In the genomic region with DNA sequence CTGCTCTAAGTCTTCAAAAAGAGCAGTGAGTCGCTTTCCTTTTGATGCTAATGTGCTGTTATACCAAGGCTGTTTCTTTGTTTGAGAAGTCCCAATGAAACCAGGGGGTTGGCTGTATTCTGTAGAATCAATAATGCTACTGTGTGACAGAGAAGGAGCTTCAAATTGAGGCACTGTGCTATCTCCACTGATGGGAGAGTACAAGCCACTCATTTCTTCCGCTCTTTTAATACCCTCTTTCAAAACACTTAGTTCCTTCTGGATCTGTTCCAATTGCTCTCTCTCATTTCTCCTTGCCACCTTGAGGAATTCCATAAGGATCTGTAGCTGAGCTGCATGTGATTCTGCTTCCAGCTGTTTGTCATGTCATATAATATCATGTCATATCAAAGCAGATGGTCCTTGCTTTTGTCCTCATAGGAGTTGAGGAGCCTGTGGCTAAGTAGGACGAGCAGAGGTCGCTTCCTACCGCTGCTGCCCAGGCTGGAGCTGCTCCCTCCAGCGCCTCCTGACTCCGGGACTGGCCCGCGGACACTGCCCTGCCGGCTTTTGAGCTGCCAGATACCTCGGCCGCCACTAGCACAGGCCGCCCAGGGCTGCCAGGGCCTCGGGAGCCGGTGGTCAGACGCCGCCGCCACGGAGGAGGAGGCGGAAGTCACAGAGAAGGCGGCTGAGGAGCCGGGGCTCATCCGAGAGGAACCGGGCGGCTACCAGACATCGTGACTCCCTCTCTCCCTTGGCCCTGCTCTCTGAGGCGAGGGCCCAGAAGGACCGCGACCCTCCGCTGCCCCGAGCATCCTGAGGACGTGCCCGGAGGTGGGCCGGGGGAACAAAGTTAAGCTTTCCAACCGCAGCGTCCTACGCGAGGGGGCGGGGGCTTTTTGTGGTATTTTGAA, we compare ENCODE assay signal across 8 mouse cellular contexts. TPM values are rescaled to one million over a fixed set of nuclear protein-coding genes. Genes with fewer than 3 reads are reported as not detected.
DNase-seq lines count a peak whose midpoint lies in the region; ATAC-seq and TF ChIP-seq lines count a peak whose summit lies in the region.

No protein-coding gene starts in this region.

- 8% methylated on average over 39 of the region's 39 CpGs for WGBS in limb, embryonic 12.5 days
- WGBS in neural tube, embryonic 11.5 days, result 9% methylated on average over 37 of the region's 39 CpGs

- intact Hi-C loops in left cerebral cortex, postnatal 4 days (cut with DNase I), result no loop called here
- intact Hi-C loops in left cerebral cortex, postnatal 25 days (cut with DNase I), result no loop called here
- intact Hi-C loops in heart, postnatal 10 days (cut with DNase I), result no loop called here

- peak overlapping the region; percentile 76 for H3K4me2 ChIP-seq in limb, embryonic 12.5 days
- peak overlapping the region; percentile 76 for H3K4me2 ChIP-seq in neural tube, embryonic 11.5 days (ENCODE audit: low read depth)

- no peak for TF ChIP-seq POLR2A in cortical plate, adult 2 months (IDR thresholded peaks at IDR 0.05; ENCODE audit: extremely low read depth, insufficient read depth, low read length)

- no peak overlapping the region for H3K27ac ChIP-seq in cortical plate, adult 2 months (ENCODE audit: insufficient read depth, low read length)
- H3K27ac ChIP-seq in limb, embryonic 12.5 days, result no peak overlapping the region
- no peak overlapping the region for H3K27ac ChIP-seq in neural tube, embryonic 11.5 days (ENCODE audit: low read depth, low read length)

- no peaks in the 10 kb centered on the region for H3K36me3 ChIP-seq in limb, embryonic 12.5 days
- no peaks in the 10 kb centered on the region for H3K36me3 ChIP-seq in neural tube, embryonic 11.5 days (ENCODE audit: control insufficient read depth, insufficient read depth, low read length)

- no peaks in the 10 kb centered on the region for H3K4me1 ChIP-seq in cortical plate, adult 2 months (ENCODE audit: control insufficient read depth, insufficient read depth, low read length)
- 0 out of 2 replicates have a peak, but pooled peaks cover 5% of the 10 kb centered on the region for H3K4me1 ChIP-seq in limb, embryonic 12.5 days (replicated peaks)
- no peaks in the 10 kb centered on the region for H3K4me1 ChIP-seq in neural tube, embryonic 11.5 days (ENCODE audit: control insufficient read depth, insufficient read depth, low read length)

- TF ChIP-seq CTCF in cortical plate, adult 2 months (IDR thresholded peaks at IDR 0.05; ENCODE audit: extremely low read depth, insufficient read depth, low read length), result no peak

- ATAC-seq in limb, embryonic 12.5 days (ENCODE audit: insufficient number of reproducible peaks, insufficient read depth, low FRiP score, low TSS enrichment, low read depth), result no peak
- peak; percentile 58; the same call in 1 of the 2 replicates for ATAC-seq in neural tube, embryonic 11.5 days (ENCODE audit: insufficient read depth, low FRiP score, low TSS enrichment)

- H3K9me3 ChIP-seq in limb, embryonic 12.5 days, result no peaks in the 10 kb centered on the region
- H3K9me3 ChIP-seq in neural tube, embryonic 11.5 days (ENCODE audit: control insufficient read depth, low read length), result no peaks in the 10 kb centered on the region

- 0 out of 2 replicates have a peak overlapping the region, but pooled peaks have one; percentile 26 for H3K4me3 ChIP-seq in cortical plate, adult 2 months (ENCODE audit: insufficient read depth, low read length)
- peak overlapping the region; percentile 43 for H3K4me3 ChIP-seq in limb, embryonic 12.5 days (replicated peaks)
- peak overlapping the region; percentile 34 for H3K4me3 ChIP-seq in neural tube, embryonic 11.5 days (ENCODE audit: low read depth, low read length)

- H3K9ac ChIP-seq in limb, embryonic 12.5 days (replicated peaks), result peak overlapping the region; percentile 64
- H3K9ac ChIP-seq in neural tube, embryonic 11.5 days (ENCODE audit: low read length), result peak overlapping the region; percentile 68

- peaks cover 26% of the 10 kb centered on the region for H3K27me3 ChIP-seq in limb, embryonic 12.5 days
- H3K27me3 ChIP-seq in neural tube, embryonic 11.5 days (ENCODE audit: control insufficient read depth, insufficient read depth, low read length), result no peaks in the 10 kb centered on the region

- peak; percentile 18 for DNase-seq in left cerebral cortex, postnatal 4 days
- no peak for DNase-seq in left cerebral cortex, postnatal 25 days (ENCODE audit: low spot score in 2 of 2)
- DNase-seq in heart, postnatal 10 days, result peak; percentile 8 to 10
- peak; percentile 25 for DNase-seq in neural tube, embryonic 11.5 days (ENCODE audit: low spot score)
- no peak for DNase-seq in layer of hippocampus, adult 18-20 months (ENCODE audit: low spot score in 2 of 2)
- DNase-seq in layer of hippocampus, postnatal 14 days (ENCODE audit: low spot score in 2 of 2), result no peak

RNA-seq across cellular contexts. Expression of gene Ybx3, which starts 45.1 kb away (rescaled TPM):
- 100 to 1,000 TPM; 153 to 174 TPM for total RNA-seq in left cerebral cortex, postnatal 4 days (2021)
- 10 to 100 TPM; 45.7 to 48.8 TPM for total RNA-seq in left cerebral cortex, postnatal 25 days (2021)
- 75.0 and 77.9 TPM in 2 replicates for polyA plus RNA-seq in cortical plate, adult 2 months (2012; rRNA removed)
- total RNA-seq in heart, postnatal 10 days (2021), result 100 to 1,000 TPM; 235 to 248 TPM
- polyA plus RNA-seq in limb, embryonic 12.5 days (2016; fragmentation: Nextera tagmentation; extraction: Ambion mirVana), result 32.8 and 38.5 TPM in 2 replicates
- 57.0 and 62.7 TPM in 2 replicates for polyA plus RNA-seq in neural tube, embryonic 11.5 days (2014; fragmentation: Nextera tagmentation; extraction: Ambion mirVana)
- total RNA-seq in layer of hippocampus, adult 18-20 months (2021), result 10 to 100 TPM; 41.8 to 44.5 TPM
- total RNA-seq in layer of hippocampus, postnatal 14 days (2021), result 10 to 100 TPM; 70.0 to 72.3 TPM

RNA-seq across cellular contexts. Expression of gene 5430401F13Rik, which starts 52.8 kb away (rescaled TPM):
- total RNA-seq in left cerebral cortex, postnatal 4 days (2021), result not detected
- not detected for total RNA-seq in left cerebral cortex, postnatal 25 days (2021)
- not detected in 2 replicates for polyA plus RNA-seq in cortical plate, adult 2 months (2012; rRNA removed)
- not detected for total RNA-seq in heart, postnatal 10 days (2021)
- not detected in 2 replicates for polyA plus RNA-seq in limb, embryonic 12.5 days (2016; fragmentation: Nextera tagmentation; extraction: Ambion mirVana)
- not detected in 2 replicates for polyA plus RNA-seq in neural tube, embryonic 11.5 days (2014; fragmentation: Nextera tagmentation; extraction: Ambion mirVana)
- not detected for total RNA-seq in layer of hippocampus, adult 18-20 months (2021)
- total RNA-seq in layer of hippocampus, postnatal 14 days (2021), result not detected

RNA-seq across cellular contexts. Expression of gene Gm6619, which starts 52.8 kb away (rescaled TPM):
- total RNA-seq in left cerebral cortex, postnatal 4 days (2021), result not detected
- not detected for total RNA-seq in left cerebral cortex, postnatal 25 days (2021)
- not detected in 2 replicates for polyA plus RNA-seq in cortical plate, adult 2 months (2012; rRNA removed)
- not detected for total RNA-seq in heart, postnatal 10 days (2021)
- not detected in 2 replicates for polyA plus RNA-seq in limb, embryonic 12.5 days (2016; fragmentation: Nextera tagmentation; extraction: Ambion mirVana)
- not detected in 2 replicates for polyA plus RNA-seq in neural tube, embryonic 11.5 days (2014; fragmentation: Nextera tagmentation; extraction: Ambion mirVana)
- not detected for total RNA-seq in layer of hippocampus, adult 18-20 months (2021)
- total RNA-seq in layer of hippocampus, postnatal 14 days (2021), result not detected

Comparison
In these comparisons a context has a peak if more than half of its experiments do, and no peak if none do; other contexts are left out.
1. DNase-seq: peak in left cerebral cortex, postnatal 4 days (single experiment), heart, postnatal 10 days (2 of 2) and neural tube, embryonic 11.5 days (single experiment); none in left cerebral cortex, postnatal 25 days (0 of 2), layer of hippocampus, adult 18-20 months (0 of 2) and layer of hippocampus, postnatal 14 days (0 of 2).
2. Peak in every context shown above with its lines, with median percentiles within 50 percentile points of each other: H3K4me3 ChIP-seq.